Mouse (Mus musculus): ENCODE results near the gene Miga2. TPM values are rescaled to one million over a fixed set of nuclear protein-coding genes. Genes with fewer than 3 reads are reported as not detected.

Miga2 gene
- polyA plus RNA-seq, 1 experiment from 2014 or later = 22.9 TPM

GRCm38 (mm10) chr2:30358533-30359531, 5.2 kb upstream of the Miga2 start, which contains the start of gene Sh3glb2:
TSS of gene Sh3glb2 (minus strand) at chr2:30359337.
- peak; percentile 82 for ATAC-seq (ENCODE audit: insufficient number of reproducible peaks, low FRiP score, low TSS enrichment, low read depth)
- H3K4me2 ChIP-seq (replicated peaks) = peak within 1 kb of the TSS; percentile 93
- WGBS = 1% methylated on average over 70 of the region's 73 CpGs
- H3K4me1 ChIP-seq = peaks cover 34% of the 10 kb centered on the region
- peak within 1 kb of the TSS; percentile 81 for H3K4me3 ChIP-seq (replicated peaks)
- peak within 1 kb of the TSS; percentile 78 for H3K9ac ChIP-seq
- H3K27me3 ChIP-seq = no peaks in the 10 kb centered on the region
- H3K36me3 ChIP-seq = peaks cover 13% of the 10 kb centered on the region
- peak within 1 kb of the TSS; percentile 65 for H3K27ac ChIP-seq (replicated peaks)
- H3K9me3 ChIP-seq (replicated peaks) = no peaks in the 10 kb centered on the region

DNA sequence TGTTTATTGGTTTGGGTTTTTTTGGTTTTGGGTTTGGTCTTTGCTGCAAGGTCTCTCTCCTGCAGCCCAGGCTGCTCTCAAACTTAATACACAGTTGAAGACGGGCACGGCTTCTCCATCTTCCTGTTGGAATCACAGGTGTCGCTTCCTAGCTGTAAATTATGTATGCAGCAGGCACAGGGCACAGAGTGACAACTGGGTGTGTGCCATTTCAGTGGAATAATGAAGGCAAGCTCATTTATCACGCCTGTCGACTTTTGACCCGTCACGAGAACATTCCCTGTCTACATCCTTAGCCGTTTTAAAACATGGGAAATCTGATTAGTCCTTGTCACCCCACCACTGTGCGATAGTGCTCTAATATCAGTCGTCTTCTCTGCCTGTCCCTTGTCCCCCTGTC, 3.4 kb upstream of the Miga2 start:
- no peak for ATAC-seq (ENCODE audit: insufficient number of reproducible peaks, low FRiP score, low TSS enrichment, low read depth)
- 77% methylated on average over 10 of the region's 10 CpGs for WGBS
- Histone ChIP-seq H3K9ac (no peak overlapping the region), H3K36me3 (no peaks in the 10 kb centered on the region), H3K4me2 (replicated peaks) (no peak overlapping the region), H3K27ac (replicated peaks) (no peak overlapping the region), H3K4me3 (replicated peaks) (no peak overlapping the region), H3K27me3 (no peaks in the 10 kb centered on the region), H3K9me3 (replicated peaks) (no peaks in the 10 kb centered on the region), H3K4me1 (peaks cover 46% of the 10 kb centered on the region)

- Histone ChIP-seq H3K9me3 (replicated peaks) (no peaks in the 10 kb centered on the region), H3K9ac (no peak overlapping the region), H3K36me3 (peaks cover 16% of the 10 kb centered on the region), H3K4me2 (replicated peaks) (no peak overlapping the region), H3K4me1 (peaks cover 25% of the 10 kb centered on the region), H3K27me3 (no peaks in the 10 kb centered on the region), H3K27ac (replicated peaks) (no peak overlapping the region), H3K4me3 (replicated peaks) (no peak overlapping the region)
- ATAC-seq (ENCODE audit: insufficient number of reproducible peaks, low FRiP score, low TSS enrichment, low read depth) = no peak
- 74% methylated on average over 5 of the region's 5 CpGs for WGBS
Observed at GRCm38 (mm10) chr2:30362865-30363264, 1.2 kb upstream of the Miga2 start.

- Histone ChIP-seq H3K27ac (replicated peaks) (no peak overlapping the region), H3K9ac (peak overlapping the region; percentile 70), H3K4me3 (replicated peaks) (peak overlapping the region; percentile 85), H3K4me2 (replicated peaks) (peak overlapping the region; percentile 86), H3K27me3 (no peaks in the 10 kb centered on the region), H3K9me3 (replicated peaks) (no peaks in the 10 kb centered on the region), H3K4me1 (peaks cover 12% of the 10 kb centered on the region), H3K36me3 (peaks cover 42% of the 10 kb centered on the region)
- ATAC-seq (ENCODE audit: insufficient number of reproducible peaks, low FRiP score, low TSS enrichment, low read depth) = no peak
- 83% methylated on average over 2 of the region's 2 CpGs for WGBS
Observed at GRCm38 (mm10) chr2:30365281-30366069, 1.4 kb downstream of the Miga2 start.

GRCm38 (mm10) chr2:30366203-30366602, 2.2 kb downstream of the Miga2 start:
- Histone ChIP-seq H3K27me3 (no peaks in the 10 kb centered on the region), H3K36me3 (peaks cover 49% of the 10 kb centered on the region), H3K4me3 (replicated peaks) (no peak overlapping the region), H3K9ac (no peak overlapping the region), H3K27ac (replicated peaks) (no peak overlapping the region), H3K4me2 (replicated peaks) (no peak overlapping the region), H3K9me3 (replicated peaks) (no peaks in the 10 kb centered on the region), H3K4me1 (peaks cover 12% of the 10 kb centered on the region)
- ATAC-seq (ENCODE audit: insufficient number of reproducible peaks, low FRiP score, low TSS enrichment, low read depth) = no peak
- 60% methylated on average over 5 of the region's 5 CpGs for WGBS

DNA sequence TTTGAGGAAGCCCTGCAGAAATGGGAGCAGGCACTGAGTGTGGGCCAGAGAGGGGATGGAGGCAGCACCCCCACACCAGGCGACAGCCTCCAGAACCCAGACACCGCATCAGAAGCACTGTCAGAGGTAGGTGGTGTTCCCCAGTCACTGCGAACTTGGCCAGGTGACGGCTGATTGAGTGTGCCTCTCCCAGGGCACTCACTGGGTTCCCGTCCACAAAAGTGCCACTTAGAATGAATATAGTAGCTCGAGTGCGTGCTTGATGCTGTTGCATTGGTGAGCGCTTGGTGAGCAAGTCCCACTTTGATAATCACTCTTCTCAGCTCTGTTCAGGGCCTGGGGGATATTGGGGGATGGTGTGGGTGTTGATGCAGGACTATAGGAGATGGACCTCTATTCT, 7.5 kb downstream of the Miga2 start:
- no peak overlapping the region for H3K4me3 ChIP-seq (replicated peaks)
- H3K27ac ChIP-seq (replicated peaks) = no peak overlapping the region
- no peaks in the 10 kb centered on the region; the same call in 1 of the 2 replicates for H3K4me1 ChIP-seq
- peaks cover 91% of the 10 kb centered on the region for H3K36me3 ChIP-seq
- ATAC-seq (ENCODE audit: insufficient number of reproducible peaks, low FRiP score, low TSS enrichment, low read depth) = no peak
- WGBS = 94% methylated on average over 8 of the region's 8 CpGs
- no peaks in the 10 kb centered on the region for H3K9me3 ChIP-seq (replicated peaks)
- H3K4me2 ChIP-seq (replicated peaks) = no peak overlapping the region
- no peaks in the 10 kb centered on the region for H3K27me3 ChIP-seq
- no peak overlapping the region for H3K9ac ChIP-seq

DNA sequence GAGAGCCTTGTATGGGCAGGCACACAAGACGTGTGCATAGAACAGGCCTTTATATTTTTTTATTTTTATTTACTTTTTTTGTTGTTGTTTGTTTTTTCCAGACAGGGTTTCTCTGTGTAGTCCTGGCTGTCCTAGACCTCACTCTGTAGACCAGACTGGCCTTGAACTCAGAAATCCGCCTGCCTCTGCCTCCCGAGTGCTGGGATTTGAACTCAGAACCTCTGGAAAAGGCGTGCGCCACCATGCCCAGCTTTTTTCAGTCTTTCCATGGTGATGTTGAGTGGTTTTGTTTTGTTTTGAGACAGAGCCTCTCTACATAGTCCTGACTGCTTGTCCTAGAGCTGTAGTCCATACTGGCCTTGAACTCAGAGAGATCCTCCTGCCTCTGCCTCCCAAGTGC, 8.7 kb downstream of the Miga2 start:
- ATAC-seq (ENCODE audit: insufficient number of reproducible peaks, low FRiP score, low TSS enrichment, low read depth) = no peak
- no peak overlapping the region for H3K4me2 ChIP-seq (replicated peaks)
- H3K4me3 ChIP-seq (replicated peaks) = no peak overlapping the region
- no peak overlapping the region for H3K9ac ChIP-seq
- no peaks in the 10 kb centered on the region for H3K9me3 ChIP-seq (replicated peaks)
- H3K4me1 ChIP-seq = no peaks in the 10 kb centered on the region; the same call in 1 of the 2 replicates
- no peak overlapping the region for H3K27ac ChIP-seq (replicated peaks)
- H3K36me3 ChIP-seq = peaks cover 90% of the 10 kb centered on the region
- no peaks in the 10 kb centered on the region for H3K27me3 ChIP-seq
- 93% methylated on average over 5 of the region's 5 CpGs for WGBS

GRCm38 (mm10) chr2:30375893-30376292, 11.9 kb downstream of the Miga2 start:
- no peak overlapping the region for H3K4me2 ChIP-seq (replicated peaks)
- 92% methylated on average over 10 of the region's 10 CpGs for WGBS
- H3K4me3 ChIP-seq (replicated peaks) = no peak overlapping the region
- no peak for ATAC-seq (ENCODE audit: insufficient number of reproducible peaks, low FRiP score, low TSS enrichment, low read depth)
- no peaks in the 10 kb centered on the region for H3K27me3 ChIP-seq
- H3K4me1 ChIP-seq = no peaks in the 10 kb centered on the region; the same call in 1 of the 2 replicates
- H3K9ac ChIP-seq = no peak overlapping the region
- H3K9me3 ChIP-seq (replicated peaks) = no peaks in the 10 kb centered on the region
- no peak overlapping the region for H3K27ac ChIP-seq (replicated peaks)
- peaks cover 87% of the 10 kb centered on the region for H3K36me3 ChIP-seq

DNA sequence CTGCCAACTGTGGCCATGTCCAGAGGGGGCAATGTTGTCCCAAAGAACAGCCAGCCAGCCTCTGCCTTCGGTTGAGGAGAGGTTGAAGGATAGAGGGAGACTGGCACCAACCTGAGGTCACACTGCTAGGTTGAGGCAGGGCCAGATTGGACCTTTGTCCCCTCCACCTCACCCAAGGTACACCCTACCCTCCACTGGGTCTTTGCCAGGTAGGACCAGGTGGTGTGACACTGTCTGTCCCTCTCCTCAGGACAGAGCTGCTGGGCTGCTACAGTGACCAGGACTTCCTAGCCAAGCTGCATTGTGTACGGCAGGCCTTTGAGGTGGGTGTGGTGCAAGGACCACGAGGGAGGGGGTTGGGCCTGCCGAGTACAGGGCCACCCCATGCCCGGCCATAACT, 13.7 kb downstream of the Miga2 start:
- Histone ChIP-seq H3K9ac (no peak overlapping the region), H3K27ac (replicated peaks) (no peak overlapping the region), H3K4me2 (replicated peaks) (no peak overlapping the region), H3K27me3 (no peaks in the 10 kb centered on the region), H3K4me1 (no peaks in the 10 kb centered on the region; the same call in 1 of the 2 replicates), H3K9me3 (replicated peaks) (no peaks in the 10 kb centered on the region), H3K36me3 (peaks cover 86% of the 10 kb centered on the region), H3K4me3 (replicated peaks) (no peak overlapping the region)
- 81% methylated on average over 5 of the region's 5 CpGs for WGBS
- ATAC-seq (ENCODE audit: insufficient number of reproducible peaks, low FRiP score, low TSS enrichment, low read depth) = peak; percentile 31; the same call in 1 of the 2 replicates

DNA sequence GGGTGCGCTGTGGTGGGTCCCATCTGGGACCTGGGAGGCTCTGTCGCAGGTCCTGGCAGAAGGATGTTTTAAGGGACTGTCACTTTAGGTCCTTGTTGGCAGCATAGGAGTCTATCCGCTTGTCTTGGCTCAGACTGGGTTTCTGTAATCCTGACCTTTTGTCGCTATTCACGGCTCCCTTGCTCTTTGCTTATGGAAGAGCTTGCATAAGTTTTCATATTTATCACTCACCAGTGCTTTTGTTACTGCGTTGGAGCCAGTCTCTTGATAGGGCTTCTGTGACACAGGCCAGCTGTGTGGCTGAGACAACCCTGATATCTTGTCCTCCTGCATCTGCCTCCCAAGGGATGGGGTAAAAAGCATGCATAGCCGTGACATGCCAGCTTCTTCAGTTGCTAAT, 15.3 kb downstream of the Miga2 start:
- no peaks in the 10 kb centered on the region; the same call in 1 of the 2 replicates for H3K4me1 ChIP-seq
- no peaks in the 10 kb centered on the region for H3K9me3 ChIP-seq (replicated peaks)
- WGBS = 89% methylated on average over 7 of the region's 7 CpGs
- no peak for ATAC-seq (ENCODE audit: insufficient number of reproducible peaks, low FRiP score, low TSS enrichment, low read depth)
- no peak overlapping the region for H3K4me3 ChIP-seq (replicated peaks)
- H3K4me2 ChIP-seq (replicated peaks) = no peak overlapping the region
- no peak overlapping the region for H3K27ac ChIP-seq (replicated peaks)
- H3K27me3 ChIP-seq = no peaks in the 10 kb centered on the region
- peaks cover 89% of the 10 kb centered on the region for H3K36me3 ChIP-seq
- no peak overlapping the region for H3K9ac ChIP-seq
